Mouse (Mus musculus): Measurements from ENCODE around the gene Ndrg4. TPM values are rescaled to one million over a fixed set of nuclear protein-coding genes. Genes with fewer than 3 reads are reported as not detected.

Ndrg4 gene
- polyA plus RNA-seq, 1 experiment from 2014 or later: 0.48 TPM

DNA sequence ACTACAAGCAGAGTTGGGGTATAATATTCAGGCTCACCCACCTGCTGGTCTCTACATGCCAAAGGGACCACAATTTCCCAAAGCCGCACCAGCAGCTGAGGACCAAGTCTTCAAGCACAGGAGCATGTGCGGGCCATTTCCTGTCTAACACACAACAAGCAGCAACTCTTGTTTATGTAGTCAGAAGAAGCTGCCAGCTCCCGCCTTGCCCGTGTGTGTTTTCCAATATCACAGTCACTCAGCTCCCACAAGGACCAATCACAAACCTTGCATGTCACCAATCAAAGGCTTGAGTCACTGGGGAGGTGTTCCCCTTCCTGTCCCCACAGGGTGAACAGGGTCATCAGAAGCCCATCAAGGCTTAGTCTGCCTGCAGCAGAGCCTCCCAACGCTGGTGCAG lies 23.4 kb upstream of the Ndrg4 start:
- Histone ChIP-seq H3K4me2 (ENCODE audit: low read depth, low read length) (no peak overlapping the region), H3K9ac (replicated peaks) (no peak overlapping the region), H3K4me3 (ENCODE audit: low read depth, low read length) (no peak overlapping the region), H3K27me3 (ENCODE audit: insufficient read depth, low read length) (no peaks in the 10 kb centered on the region), H3K36me3 (replicated peaks; ENCODE audit: insufficient read depth, low read length) (no peaks in the 10 kb centered on the region), H3K27ac (ENCODE audit: low read depth) (no peak overlapping the region), H3K4me1 (ENCODE audit: insufficient read depth) (no peaks in the 10 kb centered on the region), H3K9me3 (ENCODE audit: low read length) (no peaks in the 10 kb centered on the region)
- TF ChIP-seq CTCF (IDR thresholded peaks at IDR 0.05; ENCODE audit: low read depth): no peak
- TF ChIP-seq EP300 (IDR thresholded peaks at IDR 0.05; ENCODE audit: low read depth): no peak
- ATAC-seq (no peak), DNase-seq (no peak)
- 67% methylated on average over 5 of the region's 5 CpGs for WGBS (ENCODE audit: insufficient replicate concordance)

- Histone ChIP-seq H3K36me3 (replicated peaks; ENCODE audit: insufficient read depth, low read length) (no peaks in the 10 kb centered on the region), H3K4me1 (ENCODE audit: insufficient read depth) (no peaks in the 10 kb centered on the region), H3K4me3 (ENCODE audit: low read depth, low read length) (no peak overlapping the region), H3K4me2 (ENCODE audit: low read depth, low read length) (no peak overlapping the region), H3K9me3 (ENCODE audit: low read length) (no peaks in the 10 kb centered on the region), H3K27me3 (ENCODE audit: insufficient read depth, low read length) (no peaks in the 10 kb centered on the region), H3K27ac (ENCODE audit: low read depth) (no peak overlapping the region), H3K9ac (replicated peaks) (no peak overlapping the region)
- no peak for ATAC-seq
- TF ChIP-seq CTCF (IDR thresholded peaks at IDR 0.05; ENCODE audit: low read depth): no peak
- TF ChIP-seq EP300 (IDR thresholded peaks at IDR 0.05; ENCODE audit: low read depth): no peak
- DNase-seq: no peak
- WGBS (ENCODE audit: insufficient replicate concordance): 74% methylated on average over 7 of the region's 7 CpGs
These were observed 20.9 kb upstream of the Ndrg4 start for GRCm38 (mm10) chr8:95655831-95656230.

DNA sequence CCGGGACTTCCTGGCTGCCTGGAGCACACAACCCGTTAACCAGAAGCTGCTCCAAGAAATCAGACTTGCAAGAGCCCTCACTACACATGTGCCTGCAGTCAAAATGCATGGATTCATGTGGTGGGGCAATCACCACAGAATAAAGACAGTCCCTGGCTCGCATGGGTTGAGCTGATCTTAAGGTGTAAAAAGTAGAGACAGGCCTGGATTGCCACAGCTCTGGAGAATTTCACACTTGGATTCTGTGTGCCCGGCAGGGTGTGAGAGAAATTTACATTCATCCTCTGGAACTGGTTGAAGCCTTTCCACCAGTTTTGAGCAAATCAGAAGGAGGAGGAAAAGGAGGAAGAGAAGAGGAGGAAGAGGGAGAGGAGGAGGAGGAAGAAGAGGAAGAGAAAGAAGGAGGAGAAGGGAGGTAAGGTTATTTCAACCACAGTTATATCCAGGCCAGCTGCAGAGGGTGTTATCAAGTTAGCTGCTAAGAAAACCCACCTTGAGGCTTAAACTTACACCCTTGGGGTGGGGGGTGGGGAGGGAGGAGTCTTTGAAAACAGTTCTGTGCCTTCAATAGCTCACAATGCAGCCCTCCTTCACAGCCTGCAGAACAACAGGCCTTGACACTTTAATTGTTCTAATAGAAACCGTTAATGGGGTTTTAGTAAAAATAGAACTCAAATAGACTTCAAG lies 20.3 kb upstream of the Ndrg4 start:
- Histone ChIP-seq H3K9me3 (ENCODE audit: low read length) (no peaks in the 10 kb centered on the region), H3K9ac (replicated peaks) (no peak overlapping the region), H3K27ac (ENCODE audit: low read depth) (no peak overlapping the region), H3K36me3 (replicated peaks; ENCODE audit: insufficient read depth, low read length) (no peaks in the 10 kb centered on the region), H3K27me3 (ENCODE audit: insufficient read depth, low read length) (no peaks in the 10 kb centered on the region), H3K4me1 (ENCODE audit: insufficient read depth) (no peaks in the 10 kb centered on the region), H3K4me3 (ENCODE audit: low read depth, low read length) (no peak overlapping the region), H3K4me2 (ENCODE audit: low read depth, low read length) (no peak overlapping the region)
- DNase-seq (no peak), ATAC-seq (no peak)
- 57% methylated on average over 5 of the region's 5 CpGs for WGBS (ENCODE audit: insufficient replicate concordance)
- TF ChIP-seq CTCF (IDR thresholded peaks at IDR 0.05; ENCODE audit: low read depth) (no peak), EP300 (IDR thresholded peaks at IDR 0.05; ENCODE audit: low read depth) (no peak)

DNA sequence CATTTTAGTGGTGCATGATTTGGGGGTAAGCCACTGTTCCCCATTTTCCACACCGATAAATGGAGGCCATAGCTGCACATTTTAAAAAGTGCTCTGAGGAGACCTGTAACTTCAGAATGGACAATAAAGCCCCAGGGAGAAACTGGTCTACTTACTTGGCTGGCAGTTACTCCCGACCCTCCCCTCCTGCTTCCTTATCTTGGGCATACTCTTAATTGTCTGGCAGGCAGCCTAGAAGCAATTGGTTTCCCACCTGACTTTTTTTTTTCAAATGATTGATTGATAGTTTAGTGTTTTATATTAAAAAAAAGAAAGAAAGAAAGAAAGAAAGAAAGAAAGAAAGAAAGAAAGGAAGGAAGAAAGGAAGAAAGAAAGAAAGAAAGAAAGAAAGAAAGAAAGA lies 19.3 kb upstream of the Ndrg4 start:
- 34% methylated on average over 2 of the region's 2 CpGs for WGBS (ENCODE audit: insufficient replicate concordance)
- Histone ChIP-seq H3K4me2 (ENCODE audit: low read depth, low read length) (no peak overlapping the region), H3K9ac (replicated peaks) (no peak overlapping the region), H3K9me3 (ENCODE audit: low read length) (no peaks in the 10 kb centered on the region), H3K36me3 (replicated peaks; ENCODE audit: insufficient read depth, low read length) (no peaks in the 10 kb centered on the region), H3K4me1 (ENCODE audit: insufficient read depth) (no peaks in the 10 kb centered on the region), H3K4me3 (ENCODE audit: low read depth, low read length) (no peak overlapping the region), H3K27me3 (ENCODE audit: insufficient read depth, low read length) (no peaks in the 10 kb centered on the region), H3K27ac (ENCODE audit: low read depth) (no peak overlapping the region)
- DNase-seq (no peak), ATAC-seq (no peak)
- TF ChIP-seq EP300 (IDR thresholded peaks at IDR 0.05; ENCODE audit: low read depth) (no peak), CTCF (IDR thresholded peaks at IDR 0.05; ENCODE audit: low read depth) (no peak)

- H3K9me3 ChIP-seq (ENCODE audit: low read length): no peaks in the 10 kb centered on the region
- ATAC-seq: no peak
- TF ChIP-seq CTCF (IDR thresholded peaks at IDR 0.05; ENCODE audit: low read depth): no peak
- H3K27me3 ChIP-seq (ENCODE audit: insufficient read depth, low read length): no peaks in the 10 kb centered on the region
- H3K27ac ChIP-seq (ENCODE audit: low read depth): no peak overlapping the region
- no peak overlapping the region for H3K4me3 ChIP-seq (ENCODE audit: low read depth, low read length)
- 73% methylated on average over 6 of the region's 6 CpGs for WGBS (ENCODE audit: insufficient replicate concordance)
- DNase-seq: no peak
- no peaks in the 10 kb centered on the region for H3K36me3 ChIP-seq (replicated peaks; ENCODE audit: insufficient read depth, low read length)
- no peaks in the 10 kb centered on the region for H3K4me1 ChIP-seq (ENCODE audit: insufficient read depth)
- H3K9ac ChIP-seq (replicated peaks): no peak overlapping the region
- H3K4me2 ChIP-seq (ENCODE audit: low read depth, low read length): no peak overlapping the region
These were observed 16.4 kb upstream of the Ndrg4 start for GRCm38 (mm10) chr8:95660334-95660882.

GRCm38 (mm10) chr8:95661085-95661484 lies 15.7 kb upstream of the Ndrg4 start:
- ATAC-seq: no peak
- Histone ChIP-seq H3K4me1 (ENCODE audit: insufficient read depth) (no peaks in the 10 kb centered on the region), H3K36me3 (replicated peaks; ENCODE audit: insufficient read depth, low read length) (no peaks in the 10 kb centered on the region), H3K4me2 (ENCODE audit: low read depth, low read length) (no peak overlapping the region), H3K9ac (replicated peaks) (no peak overlapping the region), H3K4me3 (ENCODE audit: low read depth, low read length) (no peak overlapping the region), H3K27ac (ENCODE audit: low read depth) (no peak overlapping the region), H3K9me3 (ENCODE audit: low read length) (no peaks in the 10 kb centered on the region), H3K27me3 (ENCODE audit: insufficient read depth, low read length) (no peaks in the 10 kb centered on the region)
- WGBS (ENCODE audit: insufficient replicate concordance): 67% methylated on average over 8 of the region's 8 CpGs
- TF ChIP-seq EP300 (IDR thresholded peaks at IDR 0.05; ENCODE audit: low read depth) (no peak), CTCF (IDR thresholded peaks at IDR 0.05; ENCODE audit: low read depth) (no peak)
- no peak for DNase-seq

Data from liver, postnatal 0 days (tissue).